Mouse (Mus musculus) testis, adult 2 months (tissue): ENCODE measurements around the gene Ehmt1.

Source experiments
- CTCF ChIP-seq: fragments of 200-500 bp; IDR thresholded peaks from 2 replicates; pipeline ENCODE4 v1.5.1; 2012; ENCODE audit warnings: low read depth, mild to moderate bottlenecking, inconsistent platforms, low read length, moderate library complexity; ENCODE audit not compliant: control insufficient read depth, insufficient read depth, insufficient replicate concordance
- POLR2A ChIP-seq: fragments of 200-500 bp; IDR thresholded peaks from 2 replicates; pipeline ENCODE4 v1.6.1; 2012; ENCODE audit warnings: low read depth, mild to moderate bottlenecking, inconsistent platforms, low read length, moderate library complexity; ENCODE audit not compliant: control insufficient read depth

GRCm38 (mm10) chr2:24910481-24910880, 8.9 kb downstream of the Ehmt1 start:
- TF ChIP-seq CTCF (no peak), POLR2A (no peak)
